Mouse (Mus musculus) cerebellum, adult 11-12 months (tissue): ENCODE results near the gene Cd69.

Source experiments
- DNase-seq: peaks from one replicate; pipeline ENCODE4 v3.0.0; 2022

Gene Cd69

DNA sequence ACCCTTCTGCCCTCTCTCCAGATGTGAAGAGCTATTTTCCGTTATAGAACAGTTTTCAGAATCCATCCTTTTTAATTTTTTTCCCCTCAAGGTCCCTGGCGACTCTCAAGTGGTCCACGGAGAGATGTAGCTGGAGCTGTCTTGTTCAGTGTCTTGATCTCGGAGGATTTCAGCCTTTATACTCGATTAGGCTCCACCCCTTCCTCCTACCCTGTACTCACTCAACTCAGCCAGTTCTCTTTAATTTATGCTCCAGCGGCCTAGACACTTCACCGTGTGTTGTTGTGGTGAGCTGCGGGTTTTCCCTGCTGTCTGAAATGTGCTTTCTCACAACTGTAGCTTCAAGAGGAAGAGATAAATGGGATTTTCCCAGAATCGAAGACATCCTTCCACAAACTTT is at the start of gene Cd69:
Cd69 (minus strand) TSS at position 217 of the 400 bp plus-strand sequence.
- no peak for DNase-seq

- DNase-seq, result no peak
Observed at GRCm38 (mm10) chr6:129319331-129319730, 44.1 kb upstream of the Cd69 start.

GRCm38 (mm10) chr6:129318395-129318794 is 43.2 kb upstream of the Cd69 start:
- DNase-seq, result no peak

GRCm38 (mm10) chr6:129316463-129316862 is 41.2 kb upstream of the Cd69 start:
- DNase-seq, result no peak

DNA sequence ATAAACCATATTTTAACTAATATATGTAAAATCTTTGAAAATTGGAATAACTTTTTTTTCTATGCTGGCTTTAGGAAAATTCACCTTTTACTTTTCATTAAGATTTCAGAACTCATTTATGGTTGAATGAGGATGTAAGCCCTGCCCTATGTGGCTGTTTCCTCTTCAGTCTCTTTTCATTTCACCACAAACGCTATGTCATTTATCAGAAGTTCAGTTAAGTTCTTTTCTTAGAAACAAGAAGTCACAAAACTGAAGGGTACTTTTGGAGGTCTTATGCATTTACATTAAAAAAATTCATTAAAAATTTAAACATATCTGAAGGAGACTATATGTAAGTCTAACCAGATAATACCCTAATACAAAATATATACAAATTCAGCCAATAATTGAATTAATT is 40.5 kb upstream of the Cd69 start:
- DNase-seq, result no peak

DNA sequence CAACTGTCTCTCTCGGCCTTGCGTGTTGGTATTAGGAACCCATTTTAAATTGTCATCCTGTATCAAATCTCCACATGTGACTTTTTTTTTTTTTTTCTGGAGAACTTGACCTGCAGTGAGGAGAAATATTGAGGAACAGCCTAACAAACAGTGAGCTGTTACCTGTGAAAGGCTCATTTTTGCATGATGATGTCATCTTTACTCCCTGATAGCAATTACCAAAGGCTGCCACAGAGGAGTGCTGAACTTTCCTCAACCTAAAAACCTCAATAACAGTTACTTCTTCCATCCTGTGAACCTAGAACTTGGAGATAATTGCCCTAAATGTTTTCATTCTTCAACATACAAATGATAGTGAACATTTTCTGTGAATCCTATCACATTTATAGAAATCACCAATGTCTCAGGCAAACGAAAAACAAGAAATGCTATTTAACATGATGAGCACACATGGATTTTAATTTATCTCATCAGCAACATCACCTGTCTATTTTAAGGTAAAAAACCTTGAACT is 39.5 kb upstream of the Cd69 start:
- DNase-seq, result no peak

GRCm38 (mm10) chr6:129312499-129312898 is 37.3 kb upstream of the Cd69 start:
- DNase-seq, result no peak

DNA sequence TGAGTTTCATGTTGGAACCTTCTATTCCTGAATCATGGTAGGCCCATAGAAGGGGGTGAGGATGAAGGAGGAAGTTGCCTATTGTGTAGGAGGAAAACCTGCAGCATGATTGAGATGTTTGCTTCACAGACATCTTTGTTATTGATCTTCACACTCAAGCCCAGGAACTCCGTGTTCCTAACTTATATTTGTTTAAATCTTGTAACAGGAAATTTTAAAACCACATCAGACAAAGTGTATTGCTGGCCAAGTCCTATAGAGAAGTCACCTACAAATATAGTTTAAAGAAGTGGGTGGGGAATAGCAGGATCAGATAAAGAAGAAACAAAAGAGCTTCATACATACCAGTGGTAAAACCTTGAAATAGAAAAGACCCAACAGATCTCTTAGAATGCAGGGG is 28.9 kb upstream of the Cd69 start:
- DNase-seq, result no peak

DNA sequence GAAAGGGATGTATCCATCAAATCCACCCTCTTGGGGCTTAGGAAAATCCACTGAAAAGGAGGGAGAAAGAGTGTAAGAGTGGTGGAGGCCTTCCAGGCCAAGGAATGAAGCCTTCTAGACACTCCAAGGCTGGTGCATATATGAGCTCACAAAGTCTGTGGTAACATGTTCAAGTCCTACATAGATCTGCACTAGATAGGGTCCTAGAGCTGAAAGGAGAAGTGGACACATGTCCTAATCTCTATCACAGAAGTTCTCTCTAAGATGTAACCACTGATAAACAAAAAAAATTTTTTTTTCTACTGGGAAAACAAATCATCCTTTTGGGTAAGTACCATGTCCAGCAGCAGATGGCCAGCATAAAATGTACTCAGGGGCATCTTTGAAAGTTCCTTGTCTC is 13.5 kb upstream of the Cd69 start:
- no peak for DNase-seq

GRCm38 (mm10) chr6:129284384-129285104 is 9.3 kb upstream of the Cd69 start:
- no peak for DNase-seq

- DNase-seq, result no peak
Observed at GRCm38 (mm10) chr6:129283271-129283670, 8.0 kb upstream of the Cd69 start.

DNA sequence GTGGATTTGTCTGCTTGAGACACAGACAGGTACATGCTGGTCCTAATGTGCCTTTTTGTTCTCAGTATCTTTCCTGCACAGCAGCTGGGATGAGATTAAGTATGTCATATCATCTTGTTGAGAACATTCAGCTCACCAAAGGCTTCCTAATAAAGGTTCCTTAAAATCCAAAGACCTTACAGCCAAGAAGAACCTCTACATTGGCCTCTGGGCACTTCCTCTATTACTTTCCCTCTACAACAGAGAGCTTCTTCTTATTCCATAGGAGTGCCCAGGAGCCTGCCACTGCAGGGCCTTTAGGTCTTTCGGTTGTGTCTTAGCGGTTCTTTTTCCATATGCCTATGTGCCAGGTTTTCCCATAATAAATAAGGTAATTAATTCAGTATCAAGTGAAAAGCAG is 1.2 kb upstream of the Cd69 start:
- no peak for DNase-seq

GRCm38 (mm10) chr6:129275624-129276203 is 478 bp upstream of the Cd69 start:
- no peak for DNase-seq

DNA sequence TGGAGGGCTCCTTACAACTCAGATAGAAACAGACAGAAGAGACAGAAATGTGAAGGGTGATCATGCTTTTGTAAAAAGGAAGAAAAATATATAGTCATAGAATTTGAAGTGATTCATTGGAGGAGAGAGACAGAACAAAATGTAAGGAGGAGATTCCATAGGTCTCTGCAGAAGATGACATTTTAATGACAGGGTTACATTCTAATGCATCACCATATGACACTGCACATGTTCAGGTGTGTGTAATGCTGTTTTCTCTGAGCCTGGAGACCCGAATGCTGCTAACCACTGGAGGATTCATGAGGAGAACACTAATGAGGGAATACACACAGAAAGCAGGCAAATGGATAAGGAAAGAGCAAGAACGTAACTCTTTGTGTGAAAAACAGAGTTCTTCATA is 760 bp downstream of the Cd69 start:
- DNase-seq, result no peak

- DNase-seq, result no peak
Observed at GRCm38 (mm10) chr6:129273662-129274061, 1.6 kb downstream of the Cd69 start.

- no peak for DNase-seq
Observed at GRCm38 (mm10) chr6:129266438-129267022, 8.7 kb downstream of the Cd69 start.

DNA sequence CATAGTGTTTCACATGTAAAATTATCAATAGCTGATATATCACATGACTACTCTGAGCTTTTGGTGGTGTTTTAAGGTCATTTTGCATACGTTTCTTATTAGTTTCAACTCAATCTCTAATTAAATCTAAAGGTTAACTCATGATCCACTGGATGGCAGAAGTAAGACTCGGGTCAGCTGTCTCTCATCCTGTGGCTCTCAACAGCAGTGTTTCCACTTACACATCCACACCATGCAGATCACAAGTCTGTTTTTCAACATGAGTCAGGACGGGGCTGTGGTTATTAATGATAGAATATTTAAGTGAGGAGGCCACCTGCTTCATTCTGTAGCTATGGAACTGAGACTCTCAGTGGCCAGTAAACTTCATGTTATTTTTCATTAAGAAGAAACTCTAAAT is 9.4 kb downstream of the Cd69 start:
- DNase-seq, result no peak

- no peak for DNase-seq
Observed at GRCm38 (mm10) chr6:129260940-129261339, 14.3 kb downstream of the Cd69 start.

DNA sequence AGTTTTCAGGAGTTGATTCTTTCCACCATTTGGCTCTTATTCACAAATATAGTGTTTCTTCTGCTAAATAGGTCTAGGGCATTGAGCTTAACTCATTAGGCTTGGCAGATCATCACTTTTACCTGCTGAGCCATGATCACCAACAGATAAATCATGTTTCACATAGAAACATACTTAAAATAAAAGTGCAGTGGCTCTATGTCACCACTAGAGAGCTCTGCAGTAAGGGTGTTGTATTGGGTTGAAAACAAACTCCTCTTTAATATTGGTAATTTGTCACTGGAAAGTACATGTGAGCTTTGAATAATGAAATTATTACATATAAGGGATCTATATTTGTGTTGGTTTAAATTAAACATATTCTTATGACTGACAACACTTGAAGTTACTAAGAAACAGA is 15.2 kb downstream of the Cd69 start:
- DNase-seq, result no peak

DNA sequence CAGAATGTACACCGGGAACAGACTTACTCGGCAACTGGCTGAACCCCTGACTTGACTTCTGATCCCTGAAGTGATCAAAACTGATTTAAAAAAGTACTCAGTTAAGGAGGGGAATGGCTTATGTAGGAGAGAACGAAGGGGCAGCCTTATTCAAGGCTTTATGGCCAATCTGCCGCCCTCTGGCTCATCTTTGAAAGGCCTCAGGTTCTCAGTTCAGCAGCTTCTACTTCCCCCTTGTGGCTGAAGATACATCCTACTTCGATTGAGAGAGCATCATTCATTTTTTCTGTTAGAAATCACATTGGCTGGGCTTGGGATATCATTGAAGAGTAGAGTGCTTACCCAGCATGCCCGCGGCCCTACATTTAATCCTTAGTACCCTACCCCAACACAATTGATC is 19.2 kb downstream of the Cd69 start:
- no peak for DNase-seq

DNA sequence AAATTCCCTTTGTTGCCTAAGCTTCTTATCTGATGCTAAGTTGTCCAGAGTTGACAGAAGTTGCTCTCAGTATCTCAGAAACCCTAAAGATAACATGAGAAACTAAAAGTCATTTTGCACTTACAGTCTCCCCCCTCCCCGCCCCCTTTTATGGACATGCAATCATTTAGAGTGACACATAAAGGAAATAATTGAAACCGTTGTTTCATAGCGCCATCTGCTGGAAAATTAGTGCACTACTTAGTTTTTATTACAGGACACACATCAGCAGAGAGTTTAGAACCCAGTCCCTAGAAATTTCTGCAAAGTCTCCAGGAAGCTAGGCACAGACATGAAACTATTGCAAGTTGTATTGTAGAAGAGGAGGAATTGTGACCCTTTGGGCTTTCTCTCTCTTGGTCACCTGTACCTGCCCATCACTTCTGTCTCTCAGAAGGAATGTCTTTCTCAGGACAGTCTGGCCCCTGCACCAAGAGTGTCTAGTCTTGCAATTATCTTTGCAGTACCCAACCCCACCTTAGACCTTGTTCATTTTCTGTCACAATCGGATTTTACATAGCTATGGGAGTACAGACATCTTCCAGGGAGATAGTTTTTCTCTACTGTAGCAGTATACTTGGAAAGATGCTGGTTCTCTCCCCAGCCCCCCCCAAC is 20.2 kb downstream of the Cd69 start:
- no peak for DNase-seq

DNA sequence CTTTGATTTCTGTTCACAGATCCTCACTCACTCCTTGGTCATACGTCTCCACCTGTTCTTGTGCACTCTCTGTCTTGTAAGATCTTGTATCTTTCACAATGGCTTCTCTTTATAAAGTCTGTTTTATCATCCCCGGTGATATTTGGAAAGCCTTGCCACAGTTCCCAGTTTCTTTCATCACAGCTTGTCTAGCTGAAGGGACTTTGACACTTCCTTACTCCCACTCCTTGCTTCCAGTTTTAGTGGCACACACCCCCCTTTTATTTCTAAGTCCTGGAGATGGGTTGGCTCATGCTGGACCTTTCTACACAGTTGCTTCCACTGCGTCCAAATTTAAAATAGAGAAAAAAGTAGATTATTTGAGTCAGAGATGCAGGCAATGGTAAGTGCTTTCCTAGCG is 20.9 kb downstream of the Cd69 start:
- DNase-seq, result no peak

DNA sequence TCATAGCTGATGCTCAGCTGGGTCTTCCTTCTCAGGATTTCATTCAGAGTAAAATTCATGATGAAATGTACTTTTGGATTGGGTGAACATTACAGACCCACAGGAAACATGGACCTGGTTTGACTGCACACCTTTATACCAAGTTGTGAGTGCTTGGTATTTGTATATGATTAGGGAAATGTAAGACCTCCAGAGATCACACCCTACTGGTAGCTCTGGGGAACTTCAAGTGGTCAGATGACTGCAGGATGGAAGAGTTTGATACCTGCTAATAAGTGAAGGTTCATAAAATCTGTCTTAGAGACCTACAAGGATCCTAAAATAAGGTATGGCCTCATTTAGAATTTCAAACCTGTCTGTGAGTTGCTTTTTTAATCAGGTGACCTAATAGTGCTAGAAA is 27.0 kb downstream of the Cd69 start:
- DNase-seq, result no peak

- no peak for DNase-seq
Observed at GRCm38 (mm10) chr6:129246992-129247391, 28.2 kb downstream of the Cd69 start.
